Mouse (Mus musculus) kidney, embryonic 15.5 days (tissue): ENCODE data around the gene Nktr. TPM values are rescaled to one million over a fixed set of nuclear protein-coding genes. Genes with fewer than 3 reads are reported as not detected.

Experiments
- ATAC-seq: fragments of 200-750 bp; cut with Nextera tagmentation; replicated peaks from 2 replicates; pipeline ENCODE4 v1.8.0; 2017; ENCODE audit warnings: moderate TSS enrichment; ENCODE audit not compliant: low FRiP score
- H3K27ac ChIP-seq: fragments of 300-500 bp; sonication (generic); 2 replicates; pipeline ENCODE4 v1.5.1; 2015; ENCODE audit warnings: mild to moderate bottlenecking, inconsistent platforms
- H3K27me3 ChIP-seq: fragments of 300-500 bp; sonication (generic); 2 replicates; pipeline ENCODE4 v1.6.1; 2015; ENCODE audit warnings: inconsistent platforms
- H3K36me3 ChIP-seq: fragments of 300-500 bp; sonication (generic); 2 replicates; pipeline ENCODE4 v1.6.1; 2015; ENCODE audit warnings: inconsistent platforms
- H3K4me1 ChIP-seq: fragments of 300-500 bp; sonication (generic); 2 replicates; pipeline ENCODE4 v1.6.1; 2015; ENCODE audit warnings: inconsistent platforms
- H3K4me2 ChIP-seq: fragments of 300-500 bp; sonication (generic); 2 replicates; pipeline ENCODE4 v1.6.1; 2015; ENCODE audit warnings: moderate library complexity, mild to moderate bottlenecking, inconsistent platforms
- H3K4me3 ChIP-seq: fragments of 300-500 bp; sonication (generic); replicated peaks from 2 replicates; pipeline ENCODE4 v1.5.1; 2015; ENCODE audit warnings: mild to moderate bottlenecking, inconsistent platforms
- H3K9ac ChIP-seq: fragments of 300-500 bp; sonication (generic); 2 replicates; pipeline ENCODE4 v1.6.1; 2015; ENCODE audit warnings: mild to moderate bottlenecking, inconsistent platforms
- H3K9me3 ChIP-seq: fragments of 300-500 bp; sonication (generic); replicated peaks from 2 replicates; pipeline ENCODE4 v1.6.1; 2016; ENCODE audit warnings: inconsistent platforms
- WGBS: fragments of 180-500 bp; shearing (Covaris S2); methylation state at CpG from one replicate; pipeline ENCODE4 v1.1.7; 2015; ENCODE audit warnings: mixed read lengths; 5-methylcytosine and 5-hydroxymethylcytosine counted together
- polyA plus RNA-seq: library from polyadenylated mRNA; unstranded; fragments of >200 nt; fragmentation: Nextera tagmentation; extraction: Ambion mirVana; gene quantifications from 2 replicates; pipeline ENCODE4 v1.2.1, GENCODE M21; 2015

The Nktr gene
- polyA plus RNA-seq, 1 experiment from 2014 or later, result 59.6 TPM

DNA sequence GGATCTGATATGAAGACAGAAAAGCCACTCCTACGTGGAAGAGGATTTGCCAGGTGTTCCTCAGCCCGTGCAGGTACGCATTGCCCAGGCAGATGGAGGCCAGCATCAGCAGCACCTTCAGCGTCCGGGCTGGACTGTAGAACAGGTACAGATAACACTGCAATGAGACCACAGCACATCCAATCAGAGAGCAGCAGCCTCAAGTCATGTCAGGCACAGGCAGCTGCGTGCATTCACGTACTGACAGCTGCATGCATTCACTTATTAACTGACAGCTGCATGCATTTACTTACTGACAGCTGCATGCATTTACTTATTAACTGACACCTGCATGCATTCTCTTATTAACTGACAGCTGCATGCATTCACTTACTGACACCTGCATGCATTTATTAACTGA is 34.3 kb upstream of the Nktr start:
- H3K9ac ChIP-seq, result no peak overlapping the region
- no peaks in the 10 kb centered on the region for H3K9me3 ChIP-seq
- H3K27me3 ChIP-seq, result no peaks in the 10 kb centered on the region
- no peak for ATAC-seq
- 0 out of 2 replicates have a peak, but pooled peaks cover under 1% of the 10 kb centered on the region for H3K4me1 ChIP-seq
- H3K4me3 ChIP-seq, result no peak overlapping the region
- H3K36me3 ChIP-seq, result peaks cover 52% of the 10 kb centered on the region
- H3K27ac ChIP-seq, result no peak overlapping the region
- 80% methylated on average over 7 of the region's 7 CpGs for WGBS
- H3K4me2 ChIP-seq, result no peak overlapping the region

DNA sequence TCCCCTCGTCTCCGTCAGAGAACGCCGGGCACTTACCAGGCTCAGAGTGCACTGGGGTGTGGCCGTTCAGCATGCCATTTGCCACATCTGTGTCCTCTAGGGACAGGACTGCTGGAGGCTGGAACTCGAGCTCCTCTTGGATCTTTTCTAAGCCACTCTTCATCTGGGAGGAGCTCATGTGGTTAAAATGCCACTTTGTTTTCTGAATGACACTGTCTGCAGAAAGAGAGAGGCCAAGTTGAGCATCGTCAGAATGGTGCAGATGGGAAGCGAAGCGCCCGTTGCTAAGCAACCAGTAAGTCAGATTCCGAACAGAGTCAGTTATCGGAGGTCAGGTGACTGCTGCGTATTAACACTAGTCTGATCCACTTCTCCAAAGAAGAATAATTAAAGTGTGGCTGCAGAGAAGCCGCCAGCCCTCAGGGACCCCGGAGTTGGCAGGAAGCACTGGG is 28.7 kb upstream of the Nktr start:
- Histone ChIP-seq H3K36me3 (peaks cover 39% of the 10 kb centered on the region), H3K4me2 (no peak overlapping the region), H3K9me3 (no peaks in the 10 kb centered on the region), H3K4me3 (no peak overlapping the region), H3K27me3 (no peaks in the 10 kb centered on the region), H3K9ac (no peak overlapping the region), H3K27ac (no peak overlapping the region), H3K4me1 (no peaks in the 10 kb centered on the region)
- no peak for ATAC-seq
- 56% methylated on average over 15 of the region's 15 CpGs for WGBS

DNA sequence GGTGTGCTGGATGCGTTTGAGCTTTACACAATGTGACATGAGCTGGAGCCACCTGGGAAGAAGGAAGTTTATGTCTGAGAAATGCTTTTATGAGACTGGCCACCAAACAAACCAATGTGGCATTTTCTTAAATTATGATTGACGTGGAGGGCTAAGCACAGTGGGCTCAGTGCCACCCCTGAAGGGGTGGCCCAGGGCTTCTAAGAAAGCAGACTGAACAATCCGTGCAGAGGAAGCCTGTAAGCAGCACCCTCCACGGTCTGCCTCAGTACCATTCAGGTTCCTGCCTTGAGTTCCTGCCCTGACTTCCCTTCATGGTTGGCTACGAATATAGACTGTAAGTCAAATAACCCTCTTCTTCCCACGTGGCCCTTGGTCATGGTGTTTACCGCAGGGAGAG is 28.2 kb upstream of the Nktr start:
- no peak overlapping the region for H3K4me2 ChIP-seq
- no peaks in the 10 kb centered on the region for H3K4me1 ChIP-seq
- no peaks in the 10 kb centered on the region for H3K27me3 ChIP-seq
- 94% methylated on average over 7 of the region's 7 CpGs for WGBS
- no peak overlapping the region for H3K4me3 ChIP-seq
- H3K36me3 ChIP-seq, result peaks cover 36% of the 10 kb centered on the region
- no peak for ATAC-seq
- H3K27ac ChIP-seq, result no peak overlapping the region
- no peaks in the 10 kb centered on the region for H3K9me3 ChIP-seq
- no peak overlapping the region for H3K9ac ChIP-seq

DNA sequence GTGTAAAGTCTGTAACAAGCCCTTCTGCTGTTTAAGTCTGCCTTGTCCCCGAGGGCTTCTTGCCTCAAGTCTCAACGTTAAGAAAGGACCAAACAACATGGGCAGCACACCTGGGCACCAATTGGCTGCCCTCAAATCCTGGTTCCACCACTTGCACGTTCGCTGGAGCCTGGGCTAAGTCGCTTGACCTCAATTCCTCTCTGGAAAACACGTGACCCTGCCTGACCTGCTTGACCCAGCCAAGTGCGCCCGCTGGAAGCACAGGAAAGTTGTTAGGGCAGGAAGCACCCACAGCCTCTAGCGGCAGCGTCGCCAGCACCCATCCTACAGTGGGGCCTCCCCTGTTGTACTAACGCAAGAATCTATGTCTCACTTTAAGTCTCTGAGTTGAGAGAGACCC is 24.2 kb upstream of the Nktr start:
- no peaks in the 10 kb centered on the region for H3K27me3 ChIP-seq
- no peak overlapping the region for H3K27ac ChIP-seq
- no peak overlapping the region for H3K4me3 ChIP-seq
- H3K36me3 ChIP-seq, result peaks cover 29% of the 10 kb centered on the region
- H3K9ac ChIP-seq, result no peak overlapping the region
- H3K4me2 ChIP-seq, result no peak overlapping the region
- H3K9me3 ChIP-seq, result no peaks in the 10 kb centered on the region
- 72% methylated on average over 12 of the region's 12 CpGs for WGBS
- H3K4me1 ChIP-seq, result no peaks in the 10 kb centered on the region
- ATAC-seq, result no peak

DNA sequence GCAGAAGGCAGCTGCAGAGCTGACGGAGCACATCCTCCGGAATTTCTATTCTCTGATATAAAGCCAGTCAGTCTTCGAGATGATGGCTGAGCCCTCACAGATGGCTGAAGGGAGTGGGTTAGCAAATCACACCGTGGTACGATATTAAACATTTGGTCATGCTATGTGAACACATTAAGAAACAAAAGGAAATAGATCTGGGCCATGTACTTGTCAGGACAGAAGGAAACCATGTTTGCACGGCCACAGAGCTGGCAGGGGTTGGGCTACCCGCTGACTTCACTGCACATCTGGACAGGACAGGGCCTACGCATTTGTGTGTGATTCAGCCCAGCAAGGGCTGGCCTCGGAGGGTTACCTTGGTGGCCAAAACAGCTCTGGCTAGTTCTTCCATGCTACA is 22.3 kb upstream of the Nktr start:
- Histone ChIP-seq H3K9ac (no peak overlapping the region), H3K36me3 (peaks cover 24% of the 10 kb centered on the region), H3K9me3 (no peaks in the 10 kb centered on the region), H3K27me3 (no peaks in the 10 kb centered on the region), H3K4me2 (no peak overlapping the region), H3K4me1 (no peaks in the 10 kb centered on the region), H3K27ac (no peak overlapping the region), H3K4me3 (no peak overlapping the region)
- WGBS, result 86% methylated on average over 9 of the region's 9 CpGs
- ATAC-seq, result no peak

DNA sequence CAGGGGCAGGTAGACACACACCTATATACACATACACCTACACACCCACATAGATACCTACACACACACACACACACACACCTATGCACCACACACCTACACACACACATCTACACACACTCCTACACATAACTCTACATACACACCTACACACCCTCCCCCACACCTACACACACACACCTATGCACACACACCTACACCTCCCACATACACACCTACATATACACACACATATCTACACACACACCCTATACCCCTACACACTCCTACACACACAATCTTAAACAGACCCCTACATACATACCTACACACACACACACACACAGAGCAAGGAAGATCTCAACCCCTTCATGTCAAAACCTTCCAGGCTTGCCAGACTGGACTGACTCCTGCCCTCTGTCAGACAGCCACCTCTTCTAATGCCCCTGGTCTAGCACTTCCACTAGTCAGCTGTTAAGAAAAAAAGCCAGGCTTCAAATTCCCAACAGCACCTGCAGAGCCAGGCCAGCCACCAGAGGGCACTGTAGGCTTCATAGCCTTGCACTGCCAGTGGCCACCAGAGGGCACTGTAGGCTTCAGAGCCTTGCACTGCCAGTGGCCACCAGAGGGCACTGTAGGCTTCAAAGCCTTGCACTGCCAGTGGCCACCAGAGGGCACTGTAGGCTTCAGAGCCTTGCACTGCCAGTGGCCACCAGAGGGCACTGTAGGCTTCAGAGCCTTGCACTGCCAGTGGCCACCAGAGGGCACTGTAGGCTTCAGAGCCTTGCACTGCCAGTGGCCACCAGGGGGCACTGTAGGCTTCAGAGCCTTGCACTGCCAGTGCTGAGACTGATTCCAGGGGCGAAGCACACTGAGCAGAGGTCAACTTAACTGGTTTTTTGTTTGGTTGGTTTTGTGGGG is 21.6 kb upstream of the Nktr start:
- ATAC-seq, result 0 out of 2 replicates have a peak, but pooled peaks have one; percentile 12
- Histone ChIP-seq H3K4me1 (no peaks in the 10 kb centered on the region), H3K9ac (no peak overlapping the region), H3K9me3 (no peaks in the 10 kb centered on the region), H3K27ac (no peak overlapping the region), H3K36me3 (peaks cover 19% of the 10 kb centered on the region; the same call in 1 of the 2 replicates), H3K4me3 (no peak overlapping the region), H3K4me2 (no peak overlapping the region), H3K27me3 (no peaks in the 10 kb centered on the region)
- 100% methylated on average over 1 of the region's 1 CpGs for WGBS

DNA sequence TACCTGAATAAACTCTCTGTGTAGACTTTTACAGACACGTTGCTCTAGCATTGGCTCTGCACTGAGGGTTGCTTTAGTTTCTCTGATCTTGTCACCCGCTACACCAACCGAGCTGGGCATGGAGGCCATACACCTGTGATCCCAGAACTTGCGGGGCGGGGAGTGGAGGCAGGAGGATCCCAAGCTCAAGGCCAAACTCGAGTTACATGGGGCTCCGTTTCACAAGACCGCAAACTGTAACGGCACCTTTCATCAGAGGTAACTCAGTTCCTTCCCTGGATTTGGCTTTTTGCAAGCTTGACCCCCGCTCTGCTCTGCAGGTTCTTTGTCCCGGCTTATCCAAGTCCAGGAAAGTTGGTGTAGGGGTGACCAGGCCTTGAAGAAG is 14.7 kb upstream of the Nktr start:
- 24% methylated on average over 11 of the region's 11 CpGs for WGBS
- peak overlapping the region; percentile 79; the same call in 1 of the 2 replicates for H3K27ac ChIP-seq
- peaks cover 32% of the 10 kb centered on the region for H3K4me1 ChIP-seq
- no peaks in the 10 kb centered on the region for H3K27me3 ChIP-seq
- H3K36me3 ChIP-seq, result 0 out of 2 replicates have a peak, but pooled peaks cover 3% of the 10 kb centered on the region
- no peak for ATAC-seq
- H3K4me2 ChIP-seq, result peak overlapping the region; percentile 77
- H3K4me3 ChIP-seq, result peak overlapping the region; percentile 92
- H3K9ac ChIP-seq, result peak overlapping the region; percentile 55
- H3K9me3 ChIP-seq, result no peaks in the 10 kb centered on the region

DNA sequence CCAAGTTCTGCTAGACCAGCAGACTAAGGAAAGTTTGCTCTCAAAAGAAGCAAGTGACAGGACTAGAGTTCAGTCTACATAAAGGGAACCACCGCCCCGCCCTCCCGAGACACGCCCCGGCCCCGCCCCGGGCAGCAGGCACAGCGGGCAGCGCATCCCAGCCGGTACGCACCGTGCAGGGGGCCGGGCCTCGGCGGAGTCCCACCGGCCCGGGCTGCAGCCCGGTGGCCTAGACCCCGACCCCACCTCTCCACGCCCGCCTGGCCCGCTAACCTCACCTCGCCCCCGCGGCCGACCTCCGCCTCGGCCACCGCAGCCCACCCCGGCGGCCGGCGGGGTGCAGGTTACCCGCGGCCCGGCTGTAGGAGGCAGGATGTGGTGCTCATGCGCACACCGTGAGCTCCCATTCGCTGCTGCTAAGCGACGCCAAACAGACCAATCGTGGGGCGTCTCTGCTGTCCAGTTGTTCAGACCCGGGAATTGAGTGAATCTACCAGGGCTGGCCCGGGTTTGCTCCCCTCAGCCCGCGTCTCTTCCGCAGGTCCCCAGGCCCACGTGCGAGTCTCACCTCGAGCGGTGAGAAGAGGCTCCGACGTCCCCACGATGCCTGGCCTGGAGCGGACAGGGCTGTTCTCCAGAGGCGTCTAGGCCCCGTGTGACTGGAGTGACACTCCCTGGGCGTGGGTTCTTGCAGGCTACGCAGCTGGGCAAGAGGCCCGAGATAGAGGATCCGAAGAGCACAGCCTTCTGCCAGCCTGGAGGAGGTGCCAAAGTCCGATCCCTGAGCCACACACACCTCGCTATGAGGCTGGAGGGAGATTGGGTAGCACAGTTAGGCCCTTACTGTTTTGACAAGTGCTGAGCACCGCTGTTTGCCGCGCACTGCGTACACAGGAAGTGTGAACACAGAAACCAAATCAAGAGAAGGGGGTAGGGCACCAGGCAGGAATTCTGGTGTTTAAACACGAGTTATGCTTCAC is 14.0 kb upstream of the Nktr start, which contains the start of gene Sec22c:
Gene Sec22c (minus strand): TSS at position 845 of the 980 bp plus-strand sequence.
- peak within 1 kb of the TSS; percentile 92 for H3K4me3 ChIP-seq
- ATAC-seq, result peak; percentile 97
- peak within 1 kb of the TSS; percentile 55 for H3K9ac ChIP-seq
- WGBS, result under 1% methylated on average over 69 of the region's 69 CpGs
- peaks cover 37% of the 10 kb centered on the region for H3K4me1 ChIP-seq
- H3K9me3 ChIP-seq, result no peaks in the 10 kb centered on the region
- H3K36me3 ChIP-seq, result no peaks in the 10 kb centered on the region
- peak within 1 kb of the TSS; percentile 79 for H3K27ac ChIP-seq
- H3K27me3 ChIP-seq, result no peaks in the 10 kb centered on the region
- H3K4me2 ChIP-seq, result peak within 1 kb of the TSS; percentile 77

DNA sequence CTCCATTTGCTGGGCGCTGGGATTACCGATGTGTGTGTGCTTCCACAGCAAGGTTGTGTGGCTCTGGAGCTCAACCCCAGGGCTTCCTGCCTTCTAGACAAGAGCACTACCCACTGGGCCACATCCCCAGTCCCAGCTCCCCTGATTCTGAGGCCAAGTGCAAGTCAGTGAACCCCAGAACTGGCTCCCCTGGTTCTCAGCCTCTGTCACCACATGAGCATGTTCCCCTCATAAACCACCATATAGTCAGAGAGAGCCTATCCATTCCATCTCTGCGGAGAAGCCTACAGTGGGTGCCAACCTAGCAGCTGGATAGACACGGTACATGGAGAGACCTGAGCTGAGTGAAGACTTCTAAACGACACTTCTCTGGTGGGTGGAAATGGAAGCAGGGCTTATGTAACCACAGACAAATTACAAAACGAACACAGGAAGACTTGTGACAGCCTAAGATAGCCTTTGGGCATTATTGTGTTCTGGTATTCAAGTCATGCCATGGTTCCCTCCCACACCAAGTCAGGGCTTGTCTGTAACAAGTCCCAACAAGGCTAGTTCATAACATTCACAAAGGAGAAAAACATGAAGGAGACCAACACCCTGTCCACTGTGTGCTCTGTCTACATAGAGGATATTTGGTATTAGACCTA is 12.8 kb upstream of the Nktr start:
- no peaks in the 10 kb centered on the region for H3K9me3 ChIP-seq
- no peaks in the 10 kb centered on the region for H3K27me3 ChIP-seq
- H3K4me2 ChIP-seq, result no peak overlapping the region
- no peaks in the 10 kb centered on the region for H3K36me3 ChIP-seq
- 0 out of 2 replicates have a peak overlapping the region, but pooled peaks have one; percentile 92 for H3K4me3 ChIP-seq
- H3K9ac ChIP-seq, result no peak overlapping the region
- no peak overlapping the region for H3K27ac ChIP-seq
- 78% methylated on average over 6 of the region's 6 CpGs for WGBS
- ATAC-seq, result no peak
- H3K4me1 ChIP-seq, result peaks cover 43% of the 10 kb centered on the region

DNA sequence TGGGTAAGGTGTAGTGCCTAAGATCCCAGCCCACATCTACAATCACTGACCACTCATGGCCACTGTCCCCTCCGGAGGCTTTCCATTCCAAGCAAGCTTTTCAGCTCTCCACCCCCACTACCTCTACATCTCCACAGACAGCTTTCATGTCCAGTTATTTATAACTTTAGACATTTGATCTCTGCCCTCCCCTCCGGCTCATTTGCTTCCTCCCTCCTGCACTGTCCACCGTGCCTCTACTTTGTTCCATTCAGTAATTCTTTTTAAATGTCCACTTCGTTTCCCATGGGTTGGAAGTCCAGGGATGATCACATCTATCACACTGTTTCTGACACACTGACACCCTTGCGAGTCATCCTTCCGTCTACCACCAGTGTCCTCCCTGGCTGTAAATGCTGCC is 11.2 kb upstream of the Nktr start:
- H3K4me2 ChIP-seq, result peak overlapping the region; percentile 31
- no peak overlapping the region for H3K4me3 ChIP-seq
- peak overlapping the region; percentile 61 for H3K27ac ChIP-seq
- 18% methylated on average over 6 of the region's 6 CpGs for WGBS
- H3K4me1 ChIP-seq, result peaks cover 57% of the 10 kb centered on the region
- H3K9ac ChIP-seq, result no peak overlapping the region
- no peaks in the 10 kb centered on the region for H3K27me3 ChIP-seq
- ATAC-seq, result no peak
- no peaks in the 10 kb centered on the region for H3K9me3 ChIP-seq
- peaks cover 4% of the 10 kb centered on the region; the same call in 1 of the 2 replicates for H3K36me3 ChIP-seq
